Comparison of ENCODE assay signal across 8 mouse cellular contexts in the genomic region with DNA sequence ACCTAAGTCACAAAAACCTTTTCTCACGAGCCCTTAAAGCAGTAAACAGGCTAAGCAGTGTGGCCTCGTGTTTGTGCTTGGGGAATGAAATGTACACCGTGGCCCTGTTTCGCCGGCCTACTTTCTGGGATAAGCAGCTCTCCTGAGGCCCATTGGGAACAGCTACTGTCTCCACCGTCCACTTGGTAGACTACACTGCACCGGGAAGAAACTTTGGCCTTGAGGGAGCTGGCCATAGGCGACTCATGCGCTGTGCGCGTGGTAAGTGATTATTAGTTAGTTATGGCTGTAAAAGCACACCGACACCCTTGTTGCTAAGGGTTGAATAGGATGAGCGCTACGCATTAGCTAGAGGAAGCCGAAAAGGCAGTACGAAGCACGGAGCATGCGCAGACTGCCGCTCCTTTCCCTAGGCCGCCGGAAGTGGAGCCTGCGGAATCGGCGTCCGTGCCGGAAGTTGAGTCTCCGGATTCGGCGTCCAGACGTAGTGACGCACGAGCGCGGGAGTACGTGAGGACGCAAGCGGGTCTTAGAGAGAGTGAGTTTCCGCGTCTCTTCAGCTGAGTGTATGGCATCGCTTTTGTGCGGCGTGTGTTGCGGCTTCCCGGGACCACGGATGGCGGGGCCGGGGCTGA. TPM values are rescaled to one million over a fixed set of nuclear protein-coding genes. Genes with fewer than 3 reads are reported as not detected.
DNase-seq lines count a peak whose midpoint lies in the region; ATAC-seq and TF ChIP-seq lines count a peak whose summit lies in the region.

Gene Rhbdd1, plus strand, starts transcription at position 342 of the 635 bp plus-strand sequence.

- H3K27me3 ChIP-seq in forebrain, embryonic 15.5 days, result no peaks in the 10 kb centered on the region

- H3K27ac ChIP-seq in ES-E14 (ENCODE audit: insufficient read depth, low read depth, low read length, poor library complexity, severe bottlenecking), result peak within 1 kb of the TSS; percentile 62; the same call in 1 of the 2 replicates
- H3K27ac ChIP-seq in forebrain, embryonic 15.5 days (replicated peaks), result peak within 1 kb of the TSS; percentile 98

- DNase-seq in ES-E14 (ENCODE audit: low read depth, low spot score), result peak; percentile 93
- DNase-seq in cerebellum, adult 11-12 months, result peak; percentile 97
- DNase-seq in heart, postnatal 25 days (ENCODE audit: low spot score), result peak; percentile 91
- DNase-seq in layer of hippocampus, adult 18-20 months (ENCODE audit: low spot score in 2 of 2), result peak; percentile 98 to 99
- DNase-seq in lung, adult 2 months, result peak; percentile 93
- peak; percentile 92 to 95 for DNase-seq in thymus, adult 18-20 months

- ATAC-seq in forebrain, embryonic 15.5 days (replicated peaks), result peak; percentile 99
- peak; percentile 98 for ATAC-seq in neutrophil, adult 5-6 weeks (ENCODE audit: extremely low read depth, insufficient number of reproducible peaks, low FRiP score, poor library complexity, severe bottlenecking)

- H3K4me3 ChIP-seq in ES-E14 (ENCODE audit: insufficient read depth in 1 of 2, low read depth in 1 of 2, low read length in 2 of 2, poor library complexity in 1 of 2, severe bottlenecking in 1 of 2), result peak within 1 kb of the TSS; percentile 79 to 89
- peak within 1 kb of the TSS; percentile 99 for H3K4me3 ChIP-seq in forebrain, embryonic 15.5 days
- peak within 1 kb of the TSS; percentile 67 for H3K4me3 ChIP-seq in lung, adult 2 months (replicated peaks; ENCODE audit: extremely low read depth, low read depth, low read length)

- no peak for TF ChIP-seq CTCF in lung, adult 2 months (IDR thresholded peaks at IDR 0.05; ENCODE audit: insufficient read depth, low read length)

- H3K4me2 ChIP-seq in forebrain, embryonic 15.5 days (replicated peaks), result peak within 1 kb of the TSS; percentile 76

- H3K4me1 ChIP-seq in ES-E14 (ENCODE audit: control insufficient read depth in 2 of 2, insufficient read depth in 2 of 2, low read length in 2 of 2, poor library complexity in 1 of 2), result peaks cover 0 to 2% of the 10 kb centered on the region in 2 experiments; a peak in 1 of 4 replicates
- peaks cover 28% of the 10 kb centered on the region for H3K4me1 ChIP-seq in forebrain, embryonic 15.5 days
- peaks cover 3% of the 10 kb centered on the region for H3K4me1 ChIP-seq in lung, adult 2 months (ENCODE audit: control insufficient read depth, insufficient read depth, low read length)

- H3K9me3 ChIP-seq in ES-E14 (ENCODE audit: control insufficient read depth, insufficient read depth, low read depth, low read length), result no peaks in the 10 kb centered on the region
- no peaks in the 10 kb centered on the region for H3K9me3 ChIP-seq in forebrain, embryonic 15.5 days

- 6% methylated on average over 47 of the region's 47 CpGs for WGBS in forebrain, embryonic 15.5 days
- WGBS in lung, adult 2 months, result 5% methylated on average over 47 of the region's 47 CpGs

- peak within 1 kb of the TSS; percentile 91 for H3K9ac ChIP-seq in ES-E14 (ENCODE audit: insufficient read depth, low read depth, low read length, poor library complexity, severe bottlenecking)
- H3K9ac ChIP-seq in forebrain, embryonic 15.5 days (replicated peaks), result peak within 1 kb of the TSS; percentile 98

- intact Hi-C loops in heart, postnatal 25 days (cut with DNase I), result loop anchor here (5.0 kb wide), 2 partner anchors 116 to 406 kb away; partner anchors contain the start of gene Mff

- in situ Hi-C loops in ES-E14 (cut with MboI; ENCODE audit: low sequenced_read_pairs in 2 of 2, unreplicated experiment in 2 of 2), result no loop called here

- TF ChIP-seq POLR2A in lung, adult 2 months (IDR thresholded peaks at IDR 0.05; ENCODE audit: borderline replicate concordance, extremely low read depth, low read depth, low read length), result peak; percentile 93; the same call in 1 of the 2 replicates

- no peaks in the 10 kb centered on the region for H3K36me3 ChIP-seq in ES-E14 (ENCODE audit: control insufficient read depth, insufficient read depth, low read length, poor library complexity, severe bottlenecking)
- no peaks in the 10 kb centered on the region for H3K36me3 ChIP-seq in forebrain, embryonic 15.5 days

TF ChIP-seq in ES-E14, 5 proteins besides CTCF, POLR2A, EP300 and RAD21:
- TF ChIP-seq MAFK (IDR thresholded peaks at IDR 0.05; ENCODE audit: insufficient read depth, low read depth, low read length) (no peak), HCFC1 (IDR thresholded peaks at IDR 0.05; ENCODE audit: borderline replicate concordance, insufficient read depth, low read length) (peak; percentile 57; the same call in 1 of the 2 replicates)

RNA-seq across cellular contexts. Expression of gene Rhbdd1, which starts in this region (rescaled TPM):
- total RNA-seq in ES-E14 (2012; rRNA removed), result 14.1 and 20.6 TPM in 2 replicates
- 5.0 TPM in 2 replicates for polyA plus RNA-seq in forebrain, embryonic 15.5 days (2015; fragmentation: Nextera tagmentation; extraction: Ambion mirVana)
- total RNA-seq in heart, postnatal 25 days (2021), result 10 to 100 TPM; 10.2 TPM
- total RNA-seq in layer of hippocampus, adult 18-20 months (2021), result 1 to 10 TPM; 8.2 to 8.3 TPM
- polyA plus RNA-seq in lung, adult 2 months (2012; rRNA removed), result 13.5 and 16.3 TPM in 2 replicates
- 14.4 and 20.6 TPM in 2 replicates for total RNA-seq in neutrophil, adult 5-6 weeks (2017)

Comparison
In these comparisons a context has a peak if more than half of its experiments do, and no peak if none do; other contexts are left out.
1. Peak in every context shown above with its lines: DNase-seq, ATAC-seq, H3K4me3 ChIP-seq and H3K27ac ChIP-seq.